Mouse (Mus musculus) forebrain, embryonic 15.5 days (tissue): ENCODE data around the gene Tmie. TPM values are rescaled to one million over a fixed set of nuclear protein-coding genes. Genes with fewer than 3 reads are reported as not detected.
"Not testable (repeated sequence)": the region's sequence is repeated elsewhere in the genome, so short reads cannot be mapped to it uniquely, and the experiment has no call there.

ENCODE experiments used
- ATAC-seq: fragments of 200-750 bp; cut with Nextera tagmentation; replicated peaks from 2 replicates; pipeline ENCODE4 v1.8.0; 2017; ENCODE audit warnings: mild to moderate bottlenecking, moderate TSS enrichment, moderate library complexity
- H3K27ac ChIP-seq: fragments of 300-500 bp; sonication (generic); replicated peaks from 2 replicates; pipeline ENCODE4 v1.5.1; 2015; ENCODE audit warnings: mild to moderate bottlenecking, inconsistent platforms
- H3K27me3 ChIP-seq: fragments of 300-500 bp; sonication (generic); 2 replicates; pipeline ENCODE4 v1.6.1; 2015; ENCODE audit warnings: inconsistent platforms
- H3K36me3 ChIP-seq: fragments of 300-500 bp; sonication (generic); 2 replicates; pipeline ENCODE4 v1.6.1; 2015; ENCODE audit warnings: mild to moderate bottlenecking, inconsistent platforms
- H3K4me1 ChIP-seq: fragments of 300-500 bp; sonication (generic); 2 replicates; pipeline ENCODE4 v1.6.1; 2015; ENCODE audit warnings: inconsistent platforms
- H3K4me2 ChIP-seq: fragments of 300-500 bp; sonication (generic); replicated peaks from 2 replicates; pipeline ENCODE4 v1.6.1; 2015; ENCODE audit warnings: mild to moderate bottlenecking, inconsistent platforms
- H3K4me3 ChIP-seq: fragments of 300-500 bp; sonication (generic); 2 replicates; pipeline ENCODE4 v1.5.1; 2015; ENCODE audit warnings: mild to moderate bottlenecking, inconsistent platforms
- H3K9ac ChIP-seq: fragments of 300-500 bp; sonication (generic); replicated peaks from 2 replicates; pipeline ENCODE4 v1.6.1; 2015; ENCODE audit warnings: mild to moderate bottlenecking, inconsistent platforms
- H3K9me3 ChIP-seq: fragments of 300-500 bp; sonication (generic); 2 replicates; pipeline ENCODE4 v1.6.1; 2016; ENCODE audit warnings: inconsistent platforms
- WGBS: fragments of 180-500 bp; shearing (Covaris S2); methylation state at CpG from one replicate; pipeline ENCODE4 v1.1.7; 2015; ENCODE audit warnings: mixed read lengths; 5-methylcytosine and 5-hydroxymethylcytosine counted together
- microRNA-seq: library from miRNA; unstranded; fragments of <30 nt; microRNA quantifications from one replicate; pipeline ENCODE4, GENCODE M21; 2016
- polyA plus RNA-seq: library from polyadenylated mRNA; unstranded; fragments of >200 nt; fragmentation: Nextera tagmentation; extraction: Ambion mirVana; gene quantifications from 2 replicates; pipeline ENCODE4 v1.2.1, GENCODE M21; 2015

Tmie gene
- polyA plus RNA-seq, 1 experiment from 2014 or later: 1.2 TPM

- ATAC-seq: no peak
- no peak overlapping the region for H3K4me2 ChIP-seq
- no peaks in the 10 kb centered on the region for H3K36me3 ChIP-seq
- H3K9ac ChIP-seq: no peak overlapping the region
- WGBS: 82% methylated on average over 7 of the region's 7 CpGs
- H3K9me3 ChIP-seq: no peaks in the 10 kb centered on the region
- no peak overlapping the region for H3K27ac ChIP-seq
- H3K4me3 ChIP-seq: no peak overlapping the region
- H3K4me1 ChIP-seq: 0 out of 2 replicates have a peak, but pooled peaks cover 4% of the 10 kb centered on the region
- no peaks in the 10 kb centered on the region for H3K27me3 ChIP-seq
Measured at GRCm38 (mm10) chr9:110825832-110826231, 54.1 kb downstream of the Tmie start.

- Histone ChIP-seq H3K27me3 (no peaks in the 10 kb centered on the region), H3K36me3 (no peaks in the 10 kb centered on the region), H3K9ac (no peak overlapping the region), H3K4me3 (no peak overlapping the region), H3K27ac (no peak overlapping the region), H3K4me1 (0 out of 2 replicates have a peak, but pooled peaks cover 4% of the 10 kb centered on the region), H3K9me3 (no peaks in the 10 kb centered on the region), H3K4me2 (no peak overlapping the region)
- WGBS: 75% methylated on average over 4 of the region's 4 CpGs
- ATAC-seq: no peak
Measured at GRCm38 (mm10) chr9:110825426-110825825, 54.5 kb downstream of the Tmie start.

- Histone ChIP-seq H3K27ac (no peak overlapping the region), H3K9ac (no peak overlapping the region), H3K36me3 (no peaks in the 10 kb centered on the region), H3K4me3 (no peak overlapping the region), H3K27me3 (no peaks in the 10 kb centered on the region), H3K4me1 (0 out of 2 replicates have a peak, but pooled peaks cover 4% of the 10 kb centered on the region), H3K4me2 (no peak overlapping the region), H3K9me3 (no peaks in the 10 kb centered on the region)
- no peak for ATAC-seq
- 86% methylated on average over 7 of the region's 7 CpGs for WGBS
Measured at GRCm38 (mm10) chr9:110821436-110821835, 58.5 kb downstream of the Tmie start.

DNA sequence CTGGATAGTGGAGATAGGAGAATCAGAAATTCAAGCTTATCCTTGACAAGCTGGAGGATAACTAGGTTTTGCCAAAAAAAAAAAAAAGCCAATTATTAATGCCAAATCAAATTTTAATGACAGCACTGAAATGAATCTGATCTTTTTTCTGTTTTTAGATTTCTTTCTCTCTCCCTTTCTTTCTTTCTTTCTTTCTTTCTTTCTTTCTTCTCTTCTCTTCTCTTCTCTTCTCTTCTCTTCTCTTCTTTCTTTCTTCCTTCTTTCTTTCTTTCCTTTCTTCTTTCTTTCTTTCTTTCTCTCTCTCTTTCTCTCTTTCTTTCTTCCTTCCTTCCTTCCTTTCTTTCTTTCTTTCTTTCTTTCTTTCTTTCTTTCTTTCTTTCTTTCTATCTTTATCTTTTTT is 59.4 kb downstream of the Tmie start:
- H3K9me3 ChIP-seq, H3K27ac ChIP-seq, H3K36me3 ChIP-seq, H3K4me1 ChIP-seq, ATAC-seq, H3K4me2 ChIP-seq, H3K27me3 ChIP-seq, H3K9ac ChIP-seq, H3K4me3 ChIP-seq: not testable (repeated sequence)

Small RNA genes lying within 50 kb of the gene (microRNA-seq; reads per million reads assigned to microRNA genes)
- not detected for gene Gm24269

Other genes with a start within 250 kb of the Tmie start
- 2.1 and 2.4 TPM in 2 replicates for gene Nbeal2, start 226.0 kb downstream of the Tmie start, polyA plus RNA-seq
- 120 and 130 TPM in 2 replicates for gene Ccdc12, start 223.6 kb downstream of the Tmie start, polyA plus RNA-seq
- gene Myl3, start 138.3 kb downstream of the Tmie start, polyA plus RNA-seq: 0.45 and 1.3 TPM in 2 replicates
- 6.3 and 7.0 TPM in 2 replicates for gene Pth1r, start 133.0 kb downstream of the Tmie start, polyA plus RNA-seq
- gene Prss42, start 81.9 kb downstream of the Tmie start, polyA plus RNA-seq: not detected in 2 replicates
- not detected in 2 replicates for gene Prss44, start 66.1 kb downstream of the Tmie start, polyA plus RNA-seq
- gene Prss43, start 53.4 kb downstream of the Tmie start, polyA plus RNA-seq: not detected in 2 replicates
- 0.20 TPM in 1 of 2 replicates, not detected in the other for gene Prss45, start 45.5 kb downstream of the Tmie start, polyA plus RNA-seq
- not detected in 2 replicates for gene Prss46, start 35.6 kb downstream of the Tmie start, polyA plus RNA-seq
- 0.15 and 0.20 TPM in 2 replicates for gene Prss50, start 22.1 kb downstream of the Tmie start, polyA plus RNA-seq
- 0.60 and 0.74 TPM in 2 replicates for gene Als2cl, start 243 bp downstream of the Tmie start, polyA plus RNA-seq
- gene Fam240a, start 36.7 kb upstream of the Tmie start, polyA plus RNA-seq: not detected in 2 replicates
- gene Tdgf1, start 66.0 kb upstream of the Tmie start, polyA plus RNA-seq: not detected in 2 replicates
- gene Lrrc2, start 71.4 kb upstream of the Tmie start, polyA plus RNA-seq: 0.13 and 0.36 TPM in 2 replicates
- not detected in 2 replicates for gene Rtp3, start 110.5 kb upstream of the Tmie start, polyA plus RNA-seq
- 0.64 and 0.70 TPM in 2 replicates for gene Ltf, start 139.2 kb upstream of the Tmie start, polyA plus RNA-seq
- gene Ccrl2, start 177.4 kb upstream of the Tmie start, polyA plus RNA-seq: 1.0 and 1.1 TPM in 2 replicates
- gene Lrrfip2, start 237.5 kb upstream of the Tmie start, polyA plus RNA-seq: 41.8 and 42.8 TPM in 2 replicates